Mouse (Mus musculus) heart, postnatal 0 days (tissue): ENCODE measurements around the gene Rere. TPM values are rescaled to one million over a fixed set of nuclear protein-coding genes. Genes with fewer than 3 reads are reported as not detected.
A peak's percentile ranks its signal among the peaks of the same experiment; 100 is the strongest.

Experiments used
- ATAC-seq: fragments of 200-750 bp; cut with Nextera tagmentation; 2 replicates; pipeline ENCODE4 v1.8.0; 2017; ENCODE audit warnings: low read depth, moderate number of reproducible peaks, moderate library complexity; ENCODE audit not compliant: insufficient read depth
- DNase-seq: peaks from one replicate; pipeline ENCODE4 v3.0.0-alpha.2; 2016; ENCODE audit warnings: low spot score
- H3K27ac ChIP-seq: fragments of 300-500 bp; sonication (generic); 2 replicates; pipeline ENCODE4 v1.5.1; 2014; ENCODE audit warnings: low read depth, mild to moderate bottlenecking
- H3K27me3 ChIP-seq: fragments of 300-500 bp; sonication (generic); 2 replicates; pipeline ENCODE4 v1.6.1; 2014; ENCODE audit warnings: low read length, mixed read lengths; ENCODE audit not compliant: control insufficient read depth, insufficient read depth
- H3K36me3 ChIP-seq: fragments of 300-500 bp; sonication (generic); replicated peaks from 2 replicates; pipeline ENCODE4 v1.6.1; 2014; ENCODE audit warnings: low read length, mixed read lengths; ENCODE audit not compliant: control insufficient read depth, insufficient read depth
- H3K4me1 ChIP-seq: fragments of 300-500 bp; sonication (generic); 2 replicates; pipeline ENCODE4 v1.6.1; 2014; ENCODE audit warnings: antibody characterized with exemption; ENCODE audit not compliant: control insufficient read depth, insufficient read depth
- H3K4me2 ChIP-seq: fragments of 300-500 bp; sonication (generic); 2 replicates; pipeline ENCODE4 v1.6.1; 2014; ENCODE audit warnings: low read depth, mild to moderate bottlenecking, low read length, moderate library complexity
- H3K4me3 ChIP-seq: fragments of 300-500 bp; sonication (generic); 2 replicates; pipeline ENCODE4 v1.5.1; 2014; ENCODE audit warnings: low read depth, low read length
- H3K9ac ChIP-seq: fragments of 300-500 bp; sonication (generic); replicated peaks from 2 replicates; pipeline ENCODE4 v1.6.1; 2014; ENCODE audit warnings: low read depth, low read length, mixed read lengths
- H3K9me3 ChIP-seq: fragments of 300-500 bp; sonication (generic); replicated peaks from 2 replicates; pipeline ENCODE4 v1.6.1; 2016; ENCODE audit warnings: low read length; ENCODE audit not compliant: control insufficient read depth
- CTCF ChIP-seq: IDR thresholded peaks from 2 replicates; pipeline ENCODE4 v1.5.1; 2016; ENCODE audit warnings: antibody characterized with exemption, control low read depth, low read depth
- EP300 ChIP-seq: IDR thresholded peaks from 2 replicates; pipeline ENCODE4 v1.6.1; 2016; ENCODE audit warnings: antibody characterized with exemption, low read depth
- WGBS: fragments of 180-500 bp; shearing (Covaris S2); extraction: QIAGEN DNeasy Blood & Tissue Kit; methylation state at CpG from one replicate; pipeline ENCODE4 v1.1.7; 2014; 5-methylcytosine and 5-hydroxymethylcytosine counted together
- polyA plus RNA-seq: library from polyadenylated mRNA; unstranded; fragments of >200 nt; fragmentation: Nextera tagmentation; extraction: Ambion mirVana; gene quantifications from 2 replicates; pipeline ENCODE4 v1.2.1, GENCODE M21; 2015
- total RNA-seq: library from RNA; depleted of rRNA; stranded (reverse); fragments of >200 nt; gene quantifications from 2 replicates; pipeline ENCODE4 v1.2.3, GENCODE M21; 2014; ENCODE audit warnings: low replicate concordance

The Rere gene
- total and polyA plus RNA-seq, 2 experiments from 2014 or later = 14.6 to 17.9 TPM

GRCm38 (mm10) chr4:150239951-150240368 lies 41.5 kb upstream of the Rere start:
- peaks cover 53% of the 10 kb centered on the region for H3K36me3 ChIP-seq
- DNase-seq (peak; percentile 88), ATAC-seq (no peak)
- no peaks in the 10 kb centered on the region for H3K9me3 ChIP-seq
- H3K4me3 ChIP-seq = peak overlapping the region; percentile 90
- 0 out of 2 replicates have a peak overlapping the region, but pooled peaks have one; percentile 13 for H3K9ac ChIP-seq
- WGBS = 10% methylated on average over 6 of the region's 6 CpGs
- no peak for TF ChIP-seq EP300
- peak; percentile 99 for TF ChIP-seq CTCF
- peak overlapping the region; percentile 97 for H3K27ac ChIP-seq
- peaks cover 42% of the 10 kb centered on the region for H3K4me1 ChIP-seq
- peak overlapping the region; percentile 85 for H3K4me2 ChIP-seq
- no peaks in the 10 kb centered on the region for H3K27me3 ChIP-seq

- 50% methylated on average over 1 of the region's 1 CpGs for WGBS
- 0 out of 2 replicates have a peak overlapping the region, but pooled peaks have one; percentile 28 for H3K27ac ChIP-seq
- H3K9ac ChIP-seq = no peak overlapping the region
- no peak for ATAC-seq
- H3K27me3 ChIP-seq = no peaks in the 10 kb centered on the region
- H3K4me3 ChIP-seq = peak overlapping the region; percentile 10; the same call in 1 of the 2 replicates
- H3K9me3 ChIP-seq = no peaks in the 10 kb centered on the region
- H3K36me3 ChIP-seq = peaks cover 58% of the 10 kb centered on the region
- H3K4me2 ChIP-seq = peak overlapping the region; percentile 30; the same call in 1 of the 2 replicates
- TF ChIP-seq EP300 = no peak
- TF ChIP-seq CTCF = no peak
- peaks cover 37% of the 10 kb centered on the region for H3K4me1 ChIP-seq
- no peak for DNase-seq
These were observed 41.0 kb upstream of the Rere start for GRCm38 (mm10) chr4:150240381-150240886.

- no peak overlapping the region for H3K4me2 ChIP-seq
- H3K27ac ChIP-seq = no peak overlapping the region
- no peak for TF ChIP-seq EP300
- no peak for TF ChIP-seq CTCF
- peaks cover 70% of the 10 kb centered on the region for H3K36me3 ChIP-seq
- DNase-seq (no peak), ATAC-seq (no peak)
- H3K4me1 ChIP-seq = peaks cover 30% of the 10 kb centered on the region
- H3K4me3 ChIP-seq = no peak overlapping the region
- no peaks in the 10 kb centered on the region for H3K9me3 ChIP-seq
- no peaks in the 10 kb centered on the region for H3K27me3 ChIP-seq
- WGBS = 51% methylated on average over 4 of the region's 4 CpGs
- H3K9ac ChIP-seq = no peak overlapping the region
These were observed 39.7 kb upstream of the Rere start for GRCm38 (mm10) chr4:150241708-150242107.

GRCm38 (mm10) chr4:150242745-150243144 lies 38.7 kb upstream of the Rere start:
- Histone ChIP-seq H3K27me3 (no peaks in the 10 kb centered on the region), H3K9me3 (no peaks in the 10 kb centered on the region), H3K27ac (no peak overlapping the region), H3K9ac (0 out of 2 replicates have a peak overlapping the region, but pooled peaks have one; percentile 21), H3K36me3 (peaks cover 81% of the 10 kb centered on the region), H3K4me1 (peaks cover 30% of the 10 kb centered on the region), H3K4me3 (no peak overlapping the region), H3K4me2 (no peak overlapping the region)
- 61% methylated on average over 5 of the region's 5 CpGs for WGBS
- no peak for TF ChIP-seq CTCF
- no peak for TF ChIP-seq EP300
- DNase-seq (no peak), ATAC-seq (no peak)

GRCm38 (mm10) chr4:150245876-150246275 lies 35.6 kb upstream of the Rere start:
- Histone ChIP-seq H3K36me3 (peaks cover 93% of the 10 kb centered on the region), H3K4me2 (no peak overlapping the region), H3K27me3 (no peaks in the 10 kb centered on the region), H3K9me3 (no peaks in the 10 kb centered on the region), H3K9ac (no peak overlapping the region), H3K27ac (peak overlapping the region; percentile 61), H3K4me3 (no peak overlapping the region), H3K4me1 (0 out of 2 replicates have a peak, but pooled peaks cover 6% of the 10 kb centered on the region)
- ATAC-seq = peak; percentile 13; the same call in 1 of the 2 replicates
- no peak for DNase-seq
- WGBS = 21% methylated on average over 2 of the region's 2 CpGs
- TF ChIP-seq EP300 = no peak
- TF ChIP-seq CTCF = no peak

GRCm38 (mm10) chr4:150248009-150248408 lies 33.4 kb upstream of the Rere start:
- WGBS = 53% methylated on average over 5 of the region's 5 CpGs
- TF ChIP-seq CTCF (peak; percentile 95), EP300 (no peak)
- H3K9me3 ChIP-seq = no peaks in the 10 kb centered on the region
- DNase-seq (no peak), ATAC-seq (0 out of 2 replicates have a peak, but pooled peaks have one; percentile 36)
- no peak overlapping the region for H3K27ac ChIP-seq
- no peaks in the 10 kb centered on the region for H3K4me1 ChIP-seq
- H3K4me3 ChIP-seq = no peak overlapping the region
- no peak overlapping the region for H3K4me2 ChIP-seq
- peaks cover 80% of the 10 kb centered on the region for H3K36me3 ChIP-seq
- H3K9ac ChIP-seq = no peak overlapping the region
- no peaks in the 10 kb centered on the region for H3K27me3 ChIP-seq
